Mouse (Mus musculus): ENCODE data around the gene Rnls.

- TF ChIP-seq POLR2A (IDR thresholded peaks at IDR 0.05; ENCODE audit: insufficient read depth, low read depth, low read length) (peak; percentile 77), EP300 (IDR thresholded peaks at IDR 0.05; ENCODE audit: insufficient read depth, low read depth, low read length) (no peak)
Measured at GRCm38 (mm10) chr19:33391651-33392382, at the start of gene Rnls.

Data from heart, adult 2 months (tissue).